Mouse (Mus musculus) megakaryocyte, embryonic 14.5 days (primary cell): Measurements from ENCODE around the gene Abcd4.

ENCODE experiments used
- FLI1 ChIP-seq: IDR thresholded peaks from 2 replicates; pipeline ENCODE4 v1.6.1; 2012; ENCODE audit warnings: low read length, inconsistent platforms, mixed read lengths
- GATA1 ChIP-seq: IDR thresholded peaks from 3 replicates; pipeline ENCODE4 v1.6.1; 2012; ENCODE audit warnings: mixed read lengths, low read length, inconsistent platforms, borderline replicate concordance

GRCm38 (mm10) chr12:84614001-84614400 is 3.2 kb downstream of the Abcd4 start:
- no peak for TF ChIP-seq GATA1
- TF ChIP-seq FLI1: no peak
